Mouse (Mus musculus): ENCODE results near the gene Sgcg.

DNA sequence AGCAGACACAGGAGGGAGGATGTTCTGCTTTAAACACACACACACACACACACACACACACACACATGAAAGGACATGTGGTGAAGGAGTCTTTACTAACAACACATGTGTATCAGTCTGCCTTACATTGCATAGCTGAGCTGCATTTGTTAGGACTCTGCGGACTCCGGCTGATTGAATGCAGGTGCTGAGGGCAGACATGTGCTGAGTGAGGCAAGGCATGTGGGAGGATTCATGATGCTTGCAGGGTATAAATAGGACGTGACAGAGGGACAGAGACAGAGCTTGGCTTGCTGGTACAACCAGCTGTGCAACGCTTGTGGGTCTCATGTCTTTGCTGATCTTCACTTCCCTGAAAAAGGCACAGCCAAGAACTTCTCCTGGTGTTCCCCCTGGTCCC is 34.5 kb downstream of the Sgcg start:
- TF ChIP-seq CTCF (conservative IDR thresholded peaks at IDR 0.05; ENCODE audit: low read length) = no peak
- no peak for TF ChIP-seq NANOG (IDR thresholded peaks at IDR 0.05; ENCODE audit: borderline replicate concordance, low read length)
- TF ChIP-seq POU5F1 (IDR thresholded peaks at IDR 0.05; ENCODE audit: borderline replicate concordance, low read length) = no peak
